Mouse (Mus musculus): ENCODE results near the gene Map3k6. TPM values are rescaled to one million over a fixed set of nuclear protein-coding genes. Genes with fewer than 3 reads are reported as not detected.

Map3k6 gene
- polyA plus RNA-seq, 1 experiment = 4.5 TPM

DNA sequence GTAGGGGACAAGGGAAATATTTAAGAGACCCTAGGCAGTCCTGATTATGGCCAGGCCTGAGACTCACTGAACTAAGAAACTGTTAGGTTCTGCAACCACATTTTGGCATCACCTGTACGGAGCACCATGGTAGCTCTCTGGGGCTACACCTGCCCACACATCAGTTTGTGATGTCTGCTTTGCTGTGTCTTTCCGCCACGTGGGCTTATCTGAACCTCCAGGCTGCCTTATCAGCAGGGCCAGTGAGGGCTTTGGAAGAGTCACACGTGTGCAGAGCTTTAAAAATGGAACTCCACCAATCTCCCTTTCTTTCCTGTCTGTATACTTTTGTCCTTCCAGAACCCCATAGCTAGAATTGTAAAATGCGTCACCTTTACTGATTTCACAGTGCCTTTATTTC is 45.3 kb downstream of the Map3k6 start:
- Histone ChIP-seq H3K4me3 (ENCODE audit: insufficient read depth, low read length) (no peak overlapping the region), H3K27ac (ENCODE audit: insufficient read depth, low read length) (peak overlapping the region; percentile 47; the same call in 1 of the 2 replicates), H3K4me1 (ENCODE audit: control insufficient read depth, insufficient read depth, low read length) (0 out of 2 replicates have a peak, but pooled peaks cover 2% of the 10 kb centered on the region)
- TF ChIP-seq POLR2A (IDR thresholded peaks at IDR 0.05; ENCODE audit: low read depth, low read length) (no peak), CTCF (IDR thresholded peaks at IDR 0.05; ENCODE audit: borderline replicate concordance, insufficient read depth, low read length) (no peak)

GRCm38 (mm10) chr4:133286476-133287077 is 46.0 kb downstream of the Map3k6 start:
- H3K4me1 ChIP-seq (ENCODE audit: control insufficient read depth, insufficient read depth, low read length) = 0 out of 2 replicates have a peak, but pooled peaks cover 2% of the 10 kb centered on the region
- TF ChIP-seq CTCF (IDR thresholded peaks at IDR 0.05; ENCODE audit: borderline replicate concordance, insufficient read depth, low read length) = no peak
- no peak for TF ChIP-seq POLR2A (IDR thresholded peaks at IDR 0.05; ENCODE audit: low read depth, low read length)
- no peak overlapping the region for H3K4me3 ChIP-seq (ENCODE audit: insufficient read depth, low read length)
- no peak overlapping the region for H3K27ac ChIP-seq (ENCODE audit: insufficient read depth, low read length)

GRCm38 (mm10) chr4:133291255-133291654 is 50.6 kb downstream of the Map3k6 start:
- no peak overlapping the region for H3K27ac ChIP-seq (ENCODE audit: insufficient read depth, low read length)
- TF ChIP-seq POLR2A (IDR thresholded peaks at IDR 0.05; ENCODE audit: low read depth, low read length) (no peak), CTCF (IDR thresholded peaks at IDR 0.05; ENCODE audit: borderline replicate concordance, insufficient read depth, low read length) (no peak)
- no peaks in the 10 kb centered on the region for H3K4me1 ChIP-seq (ENCODE audit: control insufficient read depth, insufficient read depth, low read length)
- no peak overlapping the region for H3K4me3 ChIP-seq (ENCODE audit: insufficient read depth, low read length)

GRCm38 (mm10) chr4:133292405-133292804 is 51.8 kb downstream of the Map3k6 start:
- Histone ChIP-seq H3K4me1 (ENCODE audit: control insufficient read depth, insufficient read depth, low read length) (no peaks in the 10 kb centered on the region), H3K27ac (ENCODE audit: insufficient read depth, low read length) (no peak overlapping the region), H3K4me3 (ENCODE audit: insufficient read depth, low read length) (no peak overlapping the region)
- TF ChIP-seq CTCF (IDR thresholded peaks at IDR 0.05; ENCODE audit: borderline replicate concordance, insufficient read depth, low read length) (no peak), POLR2A (IDR thresholded peaks at IDR 0.05; ENCODE audit: low read depth, low read length) (no peak)

- TF ChIP-seq POLR2A (IDR thresholded peaks at IDR 0.05; ENCODE audit: low read depth, low read length) = no peak
- TF ChIP-seq CTCF (IDR thresholded peaks at IDR 0.05; ENCODE audit: borderline replicate concordance, insufficient read depth, low read length) = no peak
- no peak overlapping the region for H3K4me3 ChIP-seq (ENCODE audit: insufficient read depth, low read length)
- H3K4me1 ChIP-seq (ENCODE audit: control insufficient read depth, insufficient read depth, low read length) = no peaks in the 10 kb centered on the region
- H3K27ac ChIP-seq (ENCODE audit: insufficient read depth, low read length) = no peak overlapping the region
These were observed 52.6 kb downstream of the Map3k6 start for GRCm38 (mm10) chr4:133292901-133293843.

DNA sequence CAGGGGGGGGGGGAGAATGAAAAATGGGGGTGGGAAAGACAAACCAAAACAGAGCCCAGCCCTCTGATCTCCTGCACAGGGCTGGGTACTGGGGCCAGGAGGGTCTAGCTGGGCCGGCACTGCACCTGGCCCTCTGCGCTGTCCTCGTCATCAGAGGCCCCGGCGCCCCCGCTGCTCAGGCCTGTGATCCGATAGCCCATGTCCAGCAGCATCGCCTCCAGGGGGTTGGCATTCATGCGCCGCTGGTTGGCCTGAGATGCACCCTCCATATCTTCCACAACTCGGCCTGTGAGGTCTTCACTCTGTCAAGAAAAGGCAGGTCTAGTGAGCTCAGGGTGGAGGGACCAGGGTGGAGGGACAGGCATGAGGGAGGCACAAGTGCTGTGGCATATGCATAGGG is 53.5 kb downstream of the Map3k6 start:
- Histone ChIP-seq H3K27ac (ENCODE audit: insufficient read depth, low read length) (no peak overlapping the region), H3K4me1 (ENCODE audit: control insufficient read depth, insufficient read depth, low read length) (no peaks in the 10 kb centered on the region), H3K4me3 (ENCODE audit: insufficient read depth, low read length) (no peak overlapping the region)
- TF ChIP-seq POLR2A (IDR thresholded peaks at IDR 0.05; ENCODE audit: low read depth, low read length) = no peak
- no peak for TF ChIP-seq CTCF (IDR thresholded peaks at IDR 0.05; ENCODE audit: borderline replicate concordance, insufficient read depth, low read length)

DNA sequence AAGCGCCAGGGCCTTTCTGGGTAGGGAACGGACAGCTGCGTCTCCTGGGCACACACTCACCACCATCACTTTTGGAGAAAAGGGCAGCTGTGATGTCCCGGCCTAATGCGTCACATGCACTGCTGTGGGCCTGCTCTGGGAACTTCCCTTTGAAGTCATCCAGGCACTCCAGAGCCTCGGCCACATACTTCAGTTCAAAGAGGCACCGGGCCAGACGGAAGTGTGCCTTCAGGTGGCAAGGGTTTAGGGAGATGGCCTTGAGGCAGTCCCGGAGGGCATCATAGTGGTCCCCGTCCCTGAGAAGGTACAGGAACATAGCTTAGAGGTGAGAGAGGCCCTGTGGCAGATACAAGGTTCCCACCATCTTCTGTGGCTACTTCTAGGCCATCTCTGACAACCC is 56.7 kb downstream of the Map3k6 start:
- H3K4me3 ChIP-seq (ENCODE audit: insufficient read depth, low read length) = no peak overlapping the region
- no peak overlapping the region for H3K27ac ChIP-seq (ENCODE audit: insufficient read depth, low read length)
- TF ChIP-seq CTCF (IDR thresholded peaks at IDR 0.05; ENCODE audit: borderline replicate concordance, insufficient read depth, low read length) (no peak), POLR2A (IDR thresholded peaks at IDR 0.05; ENCODE audit: low read depth, low read length) (no peak)
- no peaks in the 10 kb centered on the region for H3K4me1 ChIP-seq (ENCODE audit: control insufficient read depth, insufficient read depth, low read length)

GRCm38 (mm10) chr4:133297801-133298238 is 57.2 kb downstream of the Map3k6 start:
- no peak overlapping the region for H3K4me3 ChIP-seq (ENCODE audit: insufficient read depth, low read length)
- no peaks in the 10 kb centered on the region for H3K4me1 ChIP-seq (ENCODE audit: control insufficient read depth, insufficient read depth, low read length)
- TF ChIP-seq POLR2A (IDR thresholded peaks at IDR 0.05; ENCODE audit: low read depth, low read length) = no peak
- TF ChIP-seq CTCF (IDR thresholded peaks at IDR 0.05; ENCODE audit: borderline replicate concordance, insufficient read depth, low read length) = peak; percentile 99
- no peak overlapping the region for H3K27ac ChIP-seq (ENCODE audit: insufficient read depth, low read length)

GRCm38 (mm10) chr4:133298516-133299365 is 58.1 kb downstream of the Map3k6 start:
- no peak for TF ChIP-seq POLR2A (IDR thresholded peaks at IDR 0.05; ENCODE audit: low read depth, low read length)
- no peak for TF ChIP-seq CTCF (IDR thresholded peaks at IDR 0.05; ENCODE audit: borderline replicate concordance, insufficient read depth, low read length)
- no peaks in the 10 kb centered on the region for H3K4me1 ChIP-seq (ENCODE audit: control insufficient read depth, insufficient read depth, low read length)
- H3K27ac ChIP-seq (ENCODE audit: insufficient read depth, low read length) = no peak overlapping the region
- H3K4me3 ChIP-seq (ENCODE audit: insufficient read depth, low read length) = no peak overlapping the region
